Mouse (Mus musculus) splenic B cell, adult 2 months (primary cell): ENCODE measurements around the gene Duoxa2.
A peak's percentile ranks its signal among the peaks of the same experiment; 100 is the strongest.
"Not testable (repeated sequence)": the region's sequence is repeated elsewhere in the genome, so short reads cannot be mapped to it uniquely, and the experiment has no call there.

Experiments used
- DNase-seq: peaks from one replicate; pipeline ENCODE4 v3.0.0-alpha.2; 2011; ENCODE audit warnings: low read depth, low spot score
- H3K27me3 ChIP-seq: 2 replicates; pipeline ENCODE4 v1.6.1; 2012; ENCODE audit warnings: mild to moderate bottlenecking, low read length, moderate library complexity, mixed read lengths; ENCODE audit not compliant: control insufficient read depth, poor library complexity, insufficient read depth, severe bottlenecking
- H3K36me3 ChIP-seq: 2 replicates; pipeline ENCODE4 v1.6.1; 2012; ENCODE audit warnings: mild to moderate bottlenecking, low read length, moderate library complexity, mixed read lengths; ENCODE audit not compliant: control insufficient read depth, poor library complexity, insufficient read depth, severe bottlenecking

The Duoxa2 gene

GRCm38 (mm10) chr2:122325361-122325760 is 26.7 kb downstream of the Duoxa2 start:
- no peak for DNase-seq
- no peaks in the 10 kb centered on the region; the same call in none of the 2 replicates for H3K27me3 ChIP-seq
- no peaks in the 10 kb centered on the region for H3K36me3 ChIP-seq

GRCm38 (mm10) chr2:122327986-122328385 is 29.3 kb downstream of the Duoxa2 start:
- no peaks in the 10 kb centered on the region for H3K27me3 ChIP-seq
- DNase-seq: no peak
- no peaks in the 10 kb centered on the region for H3K36me3 ChIP-seq

- not testable (repeated sequence) for H3K36me3 ChIP-seq, DNase-seq
Measured at GRCm38 (mm10) chr2:122330317-122330716, 31.6 kb downstream of the Duoxa2 start.

GRCm38 (mm10) chr2:122332222-122332621 is 33.5 kb downstream of the Duoxa2 start:
- DNase-seq: no peak
- no peaks in the 10 kb centered on the region for H3K36me3 ChIP-seq
- no peaks in the 10 kb centered on the region for H3K27me3 ChIP-seq

More at GRCm38 (mm10) chr2:122330317-122330716, 31.6 kb downstream of the Duoxa2 start:
- not testable (repeated sequence) for H3K27me3 ChIP-seq

- Histone ChIP-seq H3K27me3 (no peaks in the 10 kb centered on the region), H3K36me3 (no peaks in the 10 kb centered on the region)
- no peak for DNase-seq
Measured at GRCm38 (mm10) chr2:122334170-122334569, 35.5 kb downstream of the Duoxa2 start.

GRCm38 (mm10) chr2:122337291-122337690 is 38.6 kb downstream of the Duoxa2 start:
- H3K27me3 ChIP-seq: no peaks in the 10 kb centered on the region
- DNase-seq: no peak
- H3K36me3 ChIP-seq: no peaks in the 10 kb centered on the region

- no peaks in the 10 kb centered on the region for H3K27me3 ChIP-seq
- no peaks in the 10 kb centered on the region for H3K36me3 ChIP-seq
- no peak for DNase-seq
Measured at GRCm38 (mm10) chr2:122345106-122345893, 46.6 kb downstream of the Duoxa2 start.

- DNase-seq: not testable (repeated sequence)
Measured at GRCm38 (mm10) chr2:122346164-122346563, 47.5 kb downstream of the Duoxa2 start.

GRCm38 (mm10) chr2:122347257-122347656 is 48.6 kb downstream of the Duoxa2 start:
- H3K27me3 ChIP-seq: no peaks in the 10 kb centered on the region
- DNase-seq: no peak

More at GRCm38 (mm10) chr2:122346164-122346563, 47.5 kb downstream of the Duoxa2 start:
- not testable (repeated sequence) for H3K36me3 ChIP-seq, H3K27me3 ChIP-seq

GRCm38 (mm10) chr2:122348531-122349131 is 49.9 kb downstream of the Duoxa2 start:
- Histone ChIP-seq H3K27me3 (no peaks in the 10 kb centered on the region), H3K36me3 (no peaks in the 10 kb centered on the region)
- peak; percentile 82 for DNase-seq

More at GRCm38 (mm10) chr2:122347257-122347656, 48.6 kb downstream of the Duoxa2 start:
- no peaks in the 10 kb centered on the region for H3K36me3 ChIP-seq

GRCm38 (mm10) chr2:122349136-122349785 is 50.6 kb downstream of the Duoxa2 start:
- peak; percentile 22 for DNase-seq
- H3K27me3 ChIP-seq: no peaks in the 10 kb centered on the region

GRCm38 (mm10) chr2:122351156-122351930 is 52.6 kb downstream of the Duoxa2 start:
- no peak for DNase-seq
- Histone ChIP-seq H3K27me3 (no peaks in the 10 kb centered on the region), H3K36me3 (no peaks in the 10 kb centered on the region)

More at GRCm38 (mm10) chr2:122349136-122349785, 50.6 kb downstream of the Duoxa2 start:
- no peaks in the 10 kb centered on the region for H3K36me3 ChIP-seq

- Histone ChIP-seq H3K36me3 (no peaks in the 10 kb centered on the region), H3K27me3 (no peaks in the 10 kb centered on the region)
- no peak for DNase-seq
Measured at GRCm38 (mm10) chr2:122351931-122352329, 53.2 kb downstream of the Duoxa2 start.
